Mouse (Mus musculus) small intestine, adult 2 months (tissue): ENCODE data around the gene Mrpl2.

Experiments
- CTCF ChIP-seq: fragments of 200-500 bp; IDR thresholded peaks from 2 replicates; pipeline ENCODE4 v1.5.1; 2012; ENCODE audit warnings: low read depth, mild to moderate bottlenecking, control low read depth, inconsistent platforms, low read length, moderate library complexity, mixed read lengths; ENCODE audit not compliant: insufficient replicate concordance, insufficient read length; ENCODE audit errors: extremely low read depth
- POLR2A ChIP-seq: fragments of 200-500 bp; IDR thresholded peaks from 2 replicates; pipeline ENCODE4 v1.6.1; 2012; ENCODE audit warnings: low read depth, mild to moderate bottlenecking, control low read depth, inconsistent platforms, low read length, moderate library complexity

GRCm38 (mm10) chr17:46612189-46612588 lies 33.8 kb upstream of the Mrpl2 start:
- no peak for TF ChIP-seq CTCF
- TF ChIP-seq POLR2A: no peak
